Mouse (Mus musculus) forebrain, embryonic 15.5 days (tissue): ENCODE measurements around the gene Kif20b. TPM values are rescaled to one million over a fixed set of nuclear protein-coding genes. Genes with fewer than 3 reads are reported as not detected.

Source experiments
- ATAC-seq: fragments of 200-750 bp; cut with Nextera tagmentation; replicated peaks from 2 replicates; pipeline ENCODE4 v1.8.0; 2017; ENCODE audit warnings: mild to moderate bottlenecking, moderate TSS enrichment, moderate library complexity
- H3K27ac ChIP-seq: fragments of 300-500 bp; sonication (generic); replicated peaks from 2 replicates; pipeline ENCODE4 v1.5.1; 2015; ENCODE audit warnings: mild to moderate bottlenecking, inconsistent platforms
- H3K27me3 ChIP-seq: fragments of 300-500 bp; sonication (generic); 2 replicates; pipeline ENCODE4 v1.6.1; 2015; ENCODE audit warnings: inconsistent platforms
- H3K36me3 ChIP-seq: fragments of 300-500 bp; sonication (generic); 2 replicates; pipeline ENCODE4 v1.6.1; 2015; ENCODE audit warnings: mild to moderate bottlenecking, inconsistent platforms
- H3K4me1 ChIP-seq: fragments of 300-500 bp; sonication (generic); 2 replicates; pipeline ENCODE4 v1.6.1; 2015; ENCODE audit warnings: inconsistent platforms
- H3K4me2 ChIP-seq: fragments of 300-500 bp; sonication (generic); replicated peaks from 2 replicates; pipeline ENCODE4 v1.6.1; 2015; ENCODE audit warnings: mild to moderate bottlenecking, inconsistent platforms
- H3K4me3 ChIP-seq: fragments of 300-500 bp; sonication (generic); 2 replicates; pipeline ENCODE4 v1.5.1; 2015; ENCODE audit warnings: mild to moderate bottlenecking, inconsistent platforms
- H3K9ac ChIP-seq: fragments of 300-500 bp; sonication (generic); replicated peaks from 2 replicates; pipeline ENCODE4 v1.6.1; 2015; ENCODE audit warnings: mild to moderate bottlenecking, inconsistent platforms
- H3K9me3 ChIP-seq: fragments of 300-500 bp; sonication (generic); 2 replicates; pipeline ENCODE4 v1.6.1; 2016; ENCODE audit warnings: inconsistent platforms
- WGBS: fragments of 180-500 bp; shearing (Covaris S2); methylation state at CpG from one replicate; pipeline ENCODE4 v1.1.7; 2015; ENCODE audit warnings: mixed read lengths; 5-methylcytosine and 5-hydroxymethylcytosine counted together
- polyA plus RNA-seq: library from polyadenylated mRNA; unstranded; fragments of >200 nt; fragmentation: Nextera tagmentation; extraction: Ambion mirVana; gene quantifications from 2 replicates; pipeline ENCODE4 v1.2.1, GENCODE M21; 2015

Kif20b gene
- polyA plus RNA-seq, 1 experiment from 2014 or later = 33.1 TPM

DNA sequence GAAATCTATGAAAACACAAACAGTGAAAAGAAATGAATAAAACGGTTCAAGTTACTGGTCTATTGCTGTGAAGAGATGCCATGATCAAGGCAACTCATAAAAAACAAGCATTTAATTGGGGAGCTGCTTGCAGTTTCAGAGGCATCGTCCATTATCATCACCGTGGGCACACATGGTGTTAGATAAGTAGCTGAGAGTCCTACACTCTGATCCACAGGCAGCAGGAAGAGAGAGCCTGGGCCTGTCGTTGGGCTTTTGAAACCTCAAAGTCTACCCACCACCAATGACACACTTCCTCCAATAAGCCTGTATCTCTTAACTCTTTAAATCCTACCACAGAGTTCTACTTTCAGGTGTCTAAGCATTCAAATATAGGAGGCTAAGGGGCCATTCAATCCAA is 27.1 kb upstream of the Kif20b start:
- H3K4me2 ChIP-seq = no peak overlapping the region
- H3K4me3 ChIP-seq = no peak overlapping the region
- H3K4me1 ChIP-seq = no peaks in the 10 kb centered on the region
- no peak overlapping the region for H3K27ac ChIP-seq
- H3K36me3 ChIP-seq = no peaks in the 10 kb centered on the region
- no peaks in the 10 kb centered on the region for H3K27me3 ChIP-seq
- no peak overlapping the region for H3K9ac ChIP-seq
- WGBS = 88% methylated on average over 4 of the region's 4 CpGs
- H3K9me3 ChIP-seq = no peaks in the 10 kb centered on the region
- no peak for ATAC-seq

DNA sequence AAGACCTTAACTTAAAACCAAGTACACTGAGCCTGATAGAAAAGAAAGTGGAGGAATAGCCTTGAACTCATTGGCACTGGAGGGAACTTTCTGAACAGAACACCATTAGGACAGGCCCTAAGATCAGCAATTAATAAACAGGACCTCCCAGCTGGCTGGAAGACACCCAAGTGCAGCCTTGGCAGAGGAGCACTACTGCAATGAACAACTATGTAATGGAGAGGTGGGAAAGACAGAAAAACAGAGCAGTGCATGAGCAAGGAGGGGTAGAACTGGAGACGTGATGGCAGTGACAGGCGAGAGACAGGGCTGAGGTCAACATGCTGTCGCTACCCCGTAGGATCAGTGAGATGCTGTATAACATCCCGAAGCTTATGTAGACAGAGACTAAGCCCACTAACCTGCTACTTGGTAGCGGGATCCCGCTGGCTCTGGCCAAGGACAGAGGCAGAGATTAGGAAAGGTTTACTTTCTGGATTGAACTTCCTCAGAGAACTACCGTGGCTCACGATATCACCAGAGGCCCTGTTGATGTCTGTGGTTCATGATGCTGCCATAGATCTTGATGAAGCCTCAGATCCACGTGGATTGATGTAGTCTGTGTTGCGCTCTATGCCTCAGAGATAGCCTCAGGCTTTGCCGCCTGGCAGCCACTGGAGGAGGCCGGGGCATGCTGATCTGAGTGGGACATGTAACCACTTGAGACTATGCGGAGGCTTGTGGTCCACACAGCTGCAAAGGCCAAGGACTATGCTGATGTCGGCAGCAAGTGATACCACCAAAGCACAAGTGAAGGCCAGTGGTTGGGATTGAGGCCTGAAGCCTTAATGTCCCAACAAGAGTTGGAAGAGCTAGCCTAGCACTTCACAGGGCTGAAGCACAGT is 24.8 kb upstream of the Kif20b start:
- no peaks in the 10 kb centered on the region for H3K9me3 ChIP-seq
- no peak overlapping the region for H3K4me2 ChIP-seq
- H3K27ac ChIP-seq = no peak overlapping the region
- 92% methylated on average over 15 of the region's 15 CpGs for WGBS
- H3K36me3 ChIP-seq = no peaks in the 10 kb centered on the region
- no peak for ATAC-seq
- no peaks in the 10 kb centered on the region for H3K27me3 ChIP-seq
- H3K4me3 ChIP-seq = no peak overlapping the region
- H3K9ac ChIP-seq = no peak overlapping the region
- H3K4me1 ChIP-seq = no peaks in the 10 kb centered on the region

DNA sequence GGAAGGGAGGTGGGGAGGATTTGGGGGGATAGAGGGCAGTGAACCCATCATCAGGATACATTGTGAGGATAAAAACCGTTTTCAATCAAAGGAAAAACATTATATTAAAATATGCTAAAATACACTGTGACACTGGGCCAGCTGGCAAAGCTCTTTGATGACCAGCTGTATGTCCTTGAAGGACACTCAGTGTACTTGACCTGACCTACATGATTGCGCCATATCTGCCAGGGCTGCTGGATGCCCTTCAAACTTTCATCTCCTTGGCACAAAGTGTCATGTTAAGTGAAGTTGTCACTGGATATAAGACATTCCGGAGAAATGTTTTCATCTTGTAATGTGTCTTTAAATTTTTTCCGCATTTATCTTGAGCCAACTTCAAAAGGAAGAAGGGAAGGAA is 23.2 kb upstream of the Kif20b start:
- H3K36me3 ChIP-seq = no peaks in the 10 kb centered on the region
- no peaks in the 10 kb centered on the region for H3K4me1 ChIP-seq
- H3K9ac ChIP-seq = no peak overlapping the region
- WGBS = 87% methylated on average over 4 of the region's 4 CpGs
- ATAC-seq = no peak
- no peaks in the 10 kb centered on the region for H3K9me3 ChIP-seq
- H3K27ac ChIP-seq = no peak overlapping the region
- no peak overlapping the region for H3K4me3 ChIP-seq
- H3K4me2 ChIP-seq = no peak overlapping the region
- no peaks in the 10 kb centered on the region for H3K27me3 ChIP-seq

DNA sequence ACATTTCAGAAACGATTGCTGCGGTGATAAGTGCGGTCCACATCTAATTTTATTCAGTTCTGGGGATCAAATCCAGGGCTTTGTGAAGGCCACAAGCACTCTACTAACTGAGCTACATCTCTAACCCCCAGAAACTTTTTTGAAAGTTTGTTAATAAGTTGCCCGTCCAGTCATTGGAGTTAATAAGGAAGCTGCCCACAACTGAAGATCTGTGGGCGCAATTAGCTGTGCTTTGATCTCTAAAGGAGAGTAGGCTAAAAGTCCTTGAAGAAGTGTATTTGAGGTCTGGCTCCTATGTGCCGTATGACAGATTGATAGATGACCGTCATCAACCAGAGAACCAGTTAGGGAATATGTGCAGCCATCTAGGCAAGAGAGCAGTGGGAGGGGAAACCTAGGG is 20.9 kb upstream of the Kif20b start:
- no peak overlapping the region for H3K4me2 ChIP-seq
- no peak overlapping the region for H3K4me3 ChIP-seq
- H3K4me1 ChIP-seq = no peaks in the 10 kb centered on the region
- no peak overlapping the region for H3K9ac ChIP-seq
- WGBS = 98% methylated on average over 7 of the region's 7 CpGs
- H3K9me3 ChIP-seq = no peaks in the 10 kb centered on the region
- no peaks in the 10 kb centered on the region for H3K36me3 ChIP-seq
- H3K27me3 ChIP-seq = no peaks in the 10 kb centered on the region
- no peak for ATAC-seq
- no peak overlapping the region for H3K27ac ChIP-seq

DNA sequence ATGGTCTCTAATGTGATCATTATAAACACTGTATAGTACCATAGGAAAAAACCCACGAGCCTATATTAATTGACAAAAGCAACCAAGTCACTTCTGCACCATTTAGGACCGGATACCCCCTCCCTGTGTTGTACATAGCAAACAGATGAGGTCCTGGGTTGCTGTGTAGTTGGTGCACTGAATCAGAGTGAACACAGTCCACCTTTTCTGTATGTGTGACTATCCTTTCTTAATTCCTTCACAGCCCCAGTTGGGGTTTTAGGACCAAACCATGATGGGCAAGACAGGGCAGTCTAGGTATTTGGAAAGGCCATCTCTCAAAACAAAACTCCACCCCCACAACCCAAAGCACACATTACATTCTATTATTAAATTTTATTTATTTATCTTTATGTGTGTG is 20.4 kb upstream of the Kif20b start:
- H3K4me1 ChIP-seq = no peaks in the 10 kb centered on the region
- H3K9me3 ChIP-seq = no peaks in the 10 kb centered on the region
- no peaks in the 10 kb centered on the region for H3K36me3 ChIP-seq
- H3K27ac ChIP-seq = no peak overlapping the region
- H3K4me2 ChIP-seq = no peak overlapping the region
- no peak for ATAC-seq
- WGBS = 89% methylated on average over 2 of the region's 2 CpGs
- no peak overlapping the region for H3K4me3 ChIP-seq
- H3K27me3 ChIP-seq = no peaks in the 10 kb centered on the region
- H3K9ac ChIP-seq = no peak overlapping the region

DNA sequence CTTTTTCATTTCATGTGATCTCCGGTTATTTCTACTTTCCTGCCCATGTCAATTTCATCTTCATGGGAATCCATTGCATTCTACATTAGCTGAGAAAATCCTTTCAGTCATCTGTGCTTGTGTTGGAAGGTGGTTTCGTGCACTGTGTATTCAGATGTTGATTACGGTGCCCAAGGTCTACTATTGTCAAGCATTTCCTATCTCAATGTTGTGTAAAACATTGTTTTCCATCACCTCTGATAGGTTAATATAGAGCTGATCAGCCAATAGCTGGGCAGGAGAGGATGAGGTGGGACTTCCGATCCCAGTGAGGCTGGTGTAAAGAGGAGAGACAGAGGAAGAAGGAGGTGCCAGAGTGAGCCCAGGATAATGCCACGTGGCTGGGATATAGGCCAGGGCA is 18.1 kb upstream of the Kif20b start:
- no peak overlapping the region for H3K9ac ChIP-seq
- 78% methylated on average over 5 of the region's 5 CpGs for WGBS
- no peaks in the 10 kb centered on the region for H3K27me3 ChIP-seq
- no peak overlapping the region for H3K4me2 ChIP-seq
- H3K36me3 ChIP-seq = no peaks in the 10 kb centered on the region
- no peak overlapping the region for H3K4me3 ChIP-seq
- H3K9me3 ChIP-seq = no peaks in the 10 kb centered on the region
- ATAC-seq = no peak
- no peaks in the 10 kb centered on the region for H3K4me1 ChIP-seq
- H3K27ac ChIP-seq = no peak overlapping the region

DNA sequence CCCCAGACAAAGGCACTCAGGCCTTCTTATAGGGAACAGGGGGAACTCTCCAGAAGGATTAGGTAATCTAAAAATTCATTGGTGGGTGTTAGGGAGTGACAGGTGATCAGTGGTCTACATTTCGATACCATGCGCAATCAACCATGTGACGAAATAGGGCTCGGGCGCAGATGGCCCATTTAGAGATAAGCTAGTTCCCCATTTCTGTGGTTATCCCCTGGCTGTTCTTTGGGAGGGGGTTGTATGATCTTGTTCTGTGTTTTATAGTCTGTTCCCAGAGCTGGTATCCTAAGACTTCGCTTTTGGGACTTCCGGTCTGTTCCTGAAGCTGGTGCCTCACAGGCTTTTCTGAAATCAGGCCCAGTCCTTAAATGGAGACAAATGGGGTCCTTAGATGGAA is 16.7 kb upstream of the Kif20b start:
- no peak overlapping the region for H3K4me2 ChIP-seq
- 96% methylated on average over 7 of the region's 7 CpGs for WGBS
- ATAC-seq = no peak
- H3K36me3 ChIP-seq = no peaks in the 10 kb centered on the region
- H3K27ac ChIP-seq = no peak overlapping the region
- no peaks in the 10 kb centered on the region for H3K27me3 ChIP-seq
- H3K4me1 ChIP-seq = no peaks in the 10 kb centered on the region
- no peaks in the 10 kb centered on the region for H3K9me3 ChIP-seq
- H3K4me3 ChIP-seq = no peak overlapping the region
- no peak overlapping the region for H3K9ac ChIP-seq

DNA sequence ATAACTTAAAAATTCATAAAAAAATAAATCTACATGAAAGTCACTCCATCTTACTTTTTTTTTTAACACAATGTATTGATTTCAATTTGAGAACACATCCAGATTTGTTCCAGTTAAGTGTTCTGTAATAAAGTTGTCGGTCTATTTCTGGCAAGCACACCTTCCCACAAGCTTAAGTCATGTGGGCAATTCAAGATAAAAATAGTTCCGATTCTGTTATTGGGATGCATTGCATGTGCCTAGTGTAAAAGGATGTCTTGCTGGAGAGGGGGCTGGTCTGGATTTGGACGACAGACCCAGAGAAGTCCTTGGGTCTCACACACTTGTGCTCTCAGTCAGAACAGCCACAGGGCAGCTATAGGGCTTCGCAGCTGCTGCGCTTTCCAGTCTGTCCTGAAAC is 15.4 kb upstream of the Kif20b start:
- Histone ChIP-seq H3K4me3 (no peak overlapping the region), H3K9ac (no peak overlapping the region), H3K4me2 (no peak overlapping the region), H3K36me3 (no peaks in the 10 kb centered on the region), H3K4me1 (no peaks in the 10 kb centered on the region), H3K9me3 (no peaks in the 10 kb centered on the region), H3K27me3 (no peaks in the 10 kb centered on the region), H3K27ac (no peak overlapping the region)
- WGBS = 92% methylated on average over 5 of the region's 5 CpGs
- no peak for ATAC-seq

DNA sequence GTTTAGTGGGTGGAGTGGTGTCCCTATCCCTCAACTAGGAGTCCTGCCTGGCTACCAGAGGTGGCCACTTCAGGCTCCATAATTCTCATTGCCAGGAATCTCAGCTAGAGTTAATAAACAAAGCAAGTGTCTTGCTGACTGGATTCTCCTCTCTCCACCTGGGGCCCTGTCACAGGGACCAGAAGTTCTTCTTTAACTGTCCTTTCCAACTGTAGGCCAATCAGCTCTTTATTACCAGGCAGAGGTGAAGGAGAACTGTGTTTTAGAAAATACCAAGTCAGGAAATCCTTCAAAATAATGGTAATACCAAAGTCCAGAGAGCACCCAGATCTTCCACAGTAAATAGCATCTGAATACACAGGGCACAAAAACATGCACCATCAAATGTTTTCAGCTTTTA is 9.8 kb upstream of the Kif20b start:
- H3K4me2 ChIP-seq = no peak overlapping the region
- H3K4me3 ChIP-seq = no peak overlapping the region
- no peaks in the 10 kb centered on the region for H3K4me1 ChIP-seq
- no peak for ATAC-seq
- no peak overlapping the region for H3K27ac ChIP-seq
- H3K27me3 ChIP-seq = no peaks in the 10 kb centered on the region
- no peak overlapping the region for H3K9ac ChIP-seq
- no peaks in the 10 kb centered on the region for H3K9me3 ChIP-seq
- no peaks in the 10 kb centered on the region for H3K36me3 ChIP-seq

DNA sequence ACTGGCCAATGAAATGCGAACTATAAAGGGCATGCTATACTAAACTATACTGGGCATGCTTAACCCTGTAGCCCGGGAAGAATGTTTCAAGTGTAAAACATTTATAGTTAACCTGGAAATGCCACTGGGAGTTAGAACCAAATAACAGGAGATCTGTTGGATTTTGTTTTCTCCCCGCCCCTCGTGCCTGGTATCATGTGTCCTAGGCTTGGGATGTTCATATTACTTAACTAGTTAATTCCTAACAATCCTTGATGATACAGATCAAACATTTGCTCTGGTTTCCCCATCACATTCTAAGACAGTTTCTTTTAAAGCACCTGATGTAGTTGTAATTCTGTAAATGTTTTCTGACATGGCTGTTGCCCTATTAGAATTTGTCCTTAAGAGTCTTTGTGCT is 2.1 kb upstream of the Kif20b start:
- no peak overlapping the region for H3K27ac ChIP-seq
- no peak for ATAC-seq
- no peaks in the 10 kb centered on the region for H3K36me3 ChIP-seq
- no peak overlapping the region for H3K4me3 ChIP-seq
- peaks cover 11% of the 10 kb centered on the region for H3K4me1 ChIP-seq
- H3K9me3 ChIP-seq = no peaks in the 10 kb centered on the region
- H3K27me3 ChIP-seq = no peaks in the 10 kb centered on the region
- no peak overlapping the region for H3K4me2 ChIP-seq
- 93% methylated on average over 4 of the region's 4 CpGs for WGBS
- H3K9ac ChIP-seq = no peak overlapping the region

DNA sequence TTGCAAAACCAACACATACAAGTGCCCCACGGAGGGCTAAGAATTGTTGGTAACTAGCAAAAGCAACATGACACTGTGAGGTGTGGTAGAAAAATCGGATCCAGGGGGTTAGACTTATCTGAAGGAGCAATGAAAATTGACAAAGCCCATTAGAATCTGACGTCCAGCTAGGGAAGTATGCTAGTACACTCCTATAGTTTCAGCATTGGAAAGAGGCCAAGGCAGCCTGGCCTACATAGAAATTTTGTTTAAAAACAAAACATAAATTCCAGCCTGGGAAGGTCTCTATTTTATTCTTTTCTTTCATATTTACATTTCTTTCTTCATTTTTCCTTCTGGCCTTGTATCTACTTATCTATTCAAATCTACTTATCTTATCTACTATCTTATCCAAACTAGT is 1.6 kb upstream of the Kif20b start:
- no peak overlapping the region for H3K4me2 ChIP-seq
- WGBS = 82% methylated on average over 3 of the region's 3 CpGs
- H3K27me3 ChIP-seq = no peaks in the 10 kb centered on the region
- no peak overlapping the region for H3K4me3 ChIP-seq
- no peaks in the 10 kb centered on the region for H3K9me3 ChIP-seq
- H3K9ac ChIP-seq = no peak overlapping the region
- H3K4me1 ChIP-seq = peaks cover 11% of the 10 kb centered on the region
- ATAC-seq = no peak
- H3K36me3 ChIP-seq = peaks cover 3% of the 10 kb centered on the region; the same call in 1 of the 2 replicates
- no peak overlapping the region for H3K27ac ChIP-seq

DNA sequence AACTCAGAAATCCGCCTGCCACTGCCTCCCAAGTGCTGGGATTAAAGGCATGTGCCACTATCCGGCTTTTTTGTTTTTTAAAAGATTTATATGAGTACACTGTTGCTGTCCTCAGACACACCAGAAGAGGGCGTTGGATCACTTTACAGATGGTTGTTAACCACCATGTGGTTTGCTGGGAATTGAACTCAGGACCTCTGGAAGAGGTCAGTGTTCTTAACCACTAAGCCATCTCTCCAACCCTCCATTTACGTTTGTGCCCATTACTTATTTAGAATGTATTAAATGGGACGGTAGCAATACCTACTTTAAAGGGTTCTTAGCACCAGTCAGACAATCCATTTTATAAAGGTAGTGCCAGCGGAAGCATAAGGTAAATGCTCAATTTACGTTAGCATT is 909 bp upstream of the Kif20b start:
- 20% methylated on average over 7 of the region's 7 CpGs for WGBS
- H3K36me3 ChIP-seq = peaks cover 3% of the 10 kb centered on the region; the same call in 1 of the 2 replicates
- peak overlapping the region; percentile 71 for H3K4me2 ChIP-seq
- H3K27ac ChIP-seq = peak overlapping the region; percentile 85
- no peaks in the 10 kb centered on the region for H3K27me3 ChIP-seq
- H3K4me3 ChIP-seq = peak overlapping the region; percentile 85
- peaks cover 11% of the 10 kb centered on the region for H3K4me1 ChIP-seq
- H3K9ac ChIP-seq = peak overlapping the region; percentile 61; the same call in 1 of the 2 replicates
- ATAC-seq = peak; percentile 6; the same call in 1 of the 2 replicates
- no peaks in the 10 kb centered on the region for H3K9me3 ChIP-seq

DNA sequence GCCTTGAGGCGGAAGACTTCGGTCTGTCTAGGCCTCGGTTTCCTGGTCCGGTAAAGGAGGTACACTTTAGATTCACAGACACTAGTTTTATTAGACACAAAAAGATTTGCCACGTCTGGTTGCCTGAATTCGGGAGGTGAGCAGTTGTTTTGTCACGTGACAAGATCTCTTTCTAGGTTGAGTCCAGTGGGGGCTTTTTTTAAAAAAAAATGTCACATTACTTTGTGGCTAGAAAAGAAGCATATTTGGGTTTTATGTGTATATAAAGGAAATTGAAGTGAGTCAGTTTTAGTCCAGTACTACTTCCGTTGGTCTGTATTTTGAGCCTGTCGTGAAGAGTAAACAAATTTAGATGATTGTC is 422 bp downstream of the Kif20b start:
- ATAC-seq = no peak
- no peaks in the 10 kb centered on the region for H3K27me3 ChIP-seq
- no peaks in the 10 kb centered on the region for H3K9me3 ChIP-seq
- peak overlapping the region; percentile 85; the same call in 1 of the 2 replicates for H3K27ac ChIP-seq
- peak overlapping the region; percentile 61 for H3K9ac ChIP-seq
- WGBS = under 1% methylated on average over 9 of the region's 9 CpGs
- H3K4me3 ChIP-seq = peak overlapping the region; percentile 85
- peak overlapping the region; percentile 71 for H3K4me2 ChIP-seq
- peaks cover 3% of the 10 kb centered on the region; the same call in 1 of the 2 replicates for H3K36me3 ChIP-seq
- peaks cover 11% of the 10 kb centered on the region for H3K4me1 ChIP-seq
